Mouse (Mus musculus): ENCODE data around the gene Ppm1n. TPM values are rescaled to one million over a fixed set of nuclear protein-coding genes. Genes with fewer than 3 reads are reported as not detected.

Gene Ppm1n
- total and polyA plus RNA-seq, 3 experiments = not detected

- TF ChIP-seq RAD21 (IDR thresholded peaks at IDR 0.05; ENCODE audit: low read depth, low read length) = no peak
- no peak for TF ChIP-seq SIN3A (IDR thresholded peaks at IDR 0.05; ENCODE audit: low read length)
- no peak for TF ChIP-seq ZC3H11A (IDR thresholded peaks at IDR 0.05; ENCODE audit: low read depth, low read length)
- no peak for TF ChIP-seq POLR2A (IDR thresholded peaks at IDR 0.05; ENCODE audit: control insufficient read depth in 1 of 2, insufficient read depth in 1 of 2, low read depth in 1 of 2, low read length in 2 of 2, poor library complexity in 1 of 2)
- no peak for TF ChIP-seq BHLHE40 (IDR thresholded peaks at IDR 0.05; ENCODE audit: borderline replicate concordance, low read depth, low read length)
- no peak for TF ChIP-seq TAL1 (IDR thresholded peaks at IDR 0.05; ENCODE audit: low read length)
- TF ChIP-seq NELFE (IDR thresholded peaks at IDR 0.05; ENCODE audit: low read depth, low read length) = no peak
- no peaks in the 10 kb centered on the region for H3K79me2 ChIP-seq (ENCODE audit: control insufficient read depth, insufficient read depth, low read length, poor library complexity)
- H3K36me3 ChIP-seq (ENCODE audit: control insufficient read depth in 1 of 2, insufficient read depth in 2 of 2, low read length in 2 of 2) = peaks cover 0 to 4% of the 10 kb centered on the region in 2 experiments; a peak in 1 of 4 replicates
- H3K4me3 ChIP-seq (ENCODE audit: control insufficient read depth in 1 of 2, insufficient read depth in 1 of 2, low read depth in 2 of 2, low read length in 2 of 2) = no peak overlapping the region
- no peaks in the 10 kb centered on the region for H3K27me3 ChIP-seq (ENCODE audit: control insufficient read depth in 1 of 2, insufficient read depth in 2 of 2, low read length in 2 of 2)
- H3K4me1 ChIP-seq (ENCODE audit: control insufficient read depth in 1 of 2, insufficient read depth in 2 of 2, low read length in 2 of 2) = peaks cover 3 to 16% of the 10 kb centered on the region in 2 experiments; a peak in 3 of 4 replicates
- DNase-seq (ENCODE audit: low read depth, low spot score) = no peak
- H3K9ac ChIP-seq (ENCODE audit: control insufficient read depth, low read depth, low read length, poor library complexity, severe bottlenecking) = no peak overlapping the region
- no peak overlapping the region for H3K27ac ChIP-seq (ENCODE audit: control insufficient read depth, low read depth, low read length)
- H3K9me3 ChIP-seq (replicated peaks; ENCODE audit: insufficient read depth, low read length) = no peaks in the 10 kb centered on the region
These were observed 23.1 kb upstream of the Ppm1n start for GRCm38 (mm10) chr7:19303046-19303305.

GRCm38 (mm10) chr7:19302264-19303045, 22.6 kb upstream of the Ppm1n start:
- Histone ChIP-seq H3K4me1 (ENCODE audit: control insufficient read depth in 1 of 2, insufficient read depth in 2 of 2, low read length in 2 of 2) (peaks cover 3 to 18% of the 10 kb centered on the region in 2 experiments; a peak in 3 of 4 replicates), H3K9ac (ENCODE audit: control insufficient read depth, low read depth, low read length, poor library complexity, severe bottlenecking) (no peak overlapping the region), H3K36me3 (ENCODE audit: control insufficient read depth in 1 of 2, insufficient read depth in 2 of 2, low read length in 2 of 2) (peaks cover 0 to 4% of the 10 kb centered on the region in 2 experiments; a peak in 1 of 4 replicates), H3K79me2 (ENCODE audit: control insufficient read depth, insufficient read depth, low read length, poor library complexity) (no peaks in the 10 kb centered on the region), H3K27ac (ENCODE audit: control insufficient read depth, low read depth, low read length) (no peak overlapping the region), H3K27me3 (ENCODE audit: control insufficient read depth in 1 of 2, insufficient read depth in 2 of 2, low read length in 2 of 2) (no peaks in the 10 kb centered on the region), H3K4me3 (ENCODE audit: control insufficient read depth in 1 of 2, insufficient read depth in 1 of 2, low read depth in 2 of 2, low read length in 2 of 2) (no peak overlapping the region), H3K9me3 (replicated peaks; ENCODE audit: insufficient read depth, low read length) (no peaks in the 10 kb centered on the region)
- no peak for TF ChIP-seq NRF1 (IDR thresholded peaks at IDR 0.05; ENCODE audit: insufficient read depth, low read depth, low read length, poor library complexity, severe bottlenecking)
- TF ChIP-seq ELF1 (IDR thresholded peaks at IDR 0.05; ENCODE audit: low read depth, low read length) = no peak
- TF ChIP-seq RAD21 (IDR thresholded peaks at IDR 0.05; ENCODE audit: low read depth, low read length) = no peak
- no peak for TF ChIP-seq MYB (IDR thresholded peaks at IDR 0.05; ENCODE audit: low read depth, low read length)
- no peak for TF ChIP-seq MEF2A (IDR thresholded peaks at IDR 0.05; ENCODE audit: extremely low read depth, insufficient replicate concordance, low read depth, low read length, poor library complexity, severe bottlenecking)
- no peak for TF ChIP-seq TAL1 (IDR thresholded peaks at IDR 0.05; ENCODE audit: low read length)
- TF ChIP-seq JUND (IDR thresholded peaks at IDR 0.05; ENCODE audit: low read depth, low read length) = no peak
- no peak for TF ChIP-seq NELFE (IDR thresholded peaks at IDR 0.05; ENCODE audit: low read depth, low read length)
- no peak for TF ChIP-seq SIN3A (IDR thresholded peaks at IDR 0.05; ENCODE audit: low read length)
- no peak for TF ChIP-seq POLR2A (IDR thresholded peaks at IDR 0.05; ENCODE audit: control insufficient read depth in 1 of 2, insufficient read depth in 1 of 2, low read depth in 1 of 2, low read length in 2 of 2, poor library complexity in 1 of 2)
- no peak for TF ChIP-seq KAT2A (conservative IDR thresholded peaks at IDR 0.05; ENCODE audit: low read depth, low read length)
- TF ChIP-seq CHD1 (IDR thresholded peaks at IDR 0.05; ENCODE audit: low read depth, low read length) = no peak
- no peak for TF ChIP-seq USF1 (IDR thresholded peaks at IDR 0.05; ENCODE audit: low read depth, low read length)
- no peak for TF ChIP-seq GATA1 (IDR thresholded peaks at IDR 0.05; ENCODE audit: low read depth, low read length)
- TF ChIP-seq GABPA (IDR thresholded peaks at IDR 0.05; ENCODE audit: low read depth, low read length) = no peak
- no peak for TF ChIP-seq EP300 (IDR thresholded peaks at IDR 0.05; ENCODE audit: low read depth in 1 of 2, low read length in 2 of 2)
- TF ChIP-seq BHLHE40 (IDR thresholded peaks at IDR 0.05; ENCODE audit: borderline replicate concordance, low read depth, low read length) = no peak
- TF ChIP-seq E2F4 (IDR thresholded peaks at IDR 0.05; ENCODE audit: borderline replicate concordance, low read depth, low read length) = no peak
- DNase-seq (ENCODE audit: low read depth, low spot score) = no peak

Data from MEL (cell line).